Mouse (Mus musculus): Measurements from ENCODE around the gene Gm2004. TPM values are rescaled to one million over a fixed set of nuclear protein-coding genes. Genes with fewer than 3 reads are reported as not detected.
"Not testable (repeated sequence)": the region's sequence is repeated elsewhere in the genome, so short reads cannot be mapped to it uniquely, and the experiment has no call there.

Gene Gm2004
- polyA plus RNA-seq (2015; fragmentation: Nextera tagmentation; extraction: Ambion mirVana): 0.93 and 1.1 TPM in 2 replicates

DNA sequence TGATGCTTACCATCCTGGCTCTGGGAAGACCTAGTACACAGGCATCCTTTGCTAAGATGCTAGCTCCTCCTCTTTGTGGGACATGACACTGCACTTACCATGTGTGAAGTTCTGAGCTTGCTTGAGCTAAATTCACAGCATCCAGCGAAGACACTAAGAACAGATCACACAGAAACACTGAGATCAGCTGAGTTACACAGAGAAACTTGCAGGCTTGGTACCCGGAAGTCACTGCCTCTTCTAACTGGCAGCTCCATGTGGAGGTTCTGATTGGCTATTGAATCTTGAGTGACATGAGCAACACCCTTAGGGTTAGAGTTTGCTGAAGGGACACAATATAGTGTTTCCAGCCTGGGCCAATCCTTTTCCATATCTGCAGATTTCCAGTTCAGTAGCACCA lies at the start of gene Gm2004:
Gene Gm2004, minus strand, starts transcription at position 101 of the 400 bp plus-strand sequence.
- H3K27me3 ChIP-seq; H3K36me3 ChIP-seq; H3K27ac ChIP-seq; ATAC-seq (replicated peaks; ENCODE audit: insufficient number of reproducible peaks, insufficient read depth, low FRiP score, low read depth); H3K4me3 ChIP-seq; H3K9me3 ChIP-seq (replicated peaks); H3K9ac ChIP-seq; H3K4me2 ChIP-seq; H3K4me1 ChIP-seq (replicated peaks): not testable (repeated sequence)
- no CpG with 5 or more reads among the region's 2 CpGs for WGBS

Other genes starting within 250 kb of the Gm2004 start
- gene Zfp966, start 218.7 kb downstream of the Gm2004 start, polyA plus RNA-seq (2015; fragmentation: Nextera tagmentation; extraction: Ambion mirVana): 1.4 and 2.0 TPM in 2 replicates
- gene Gm2026, start 184.5 kb downstream of the Gm2004 start, polyA plus RNA-seq (2015; fragmentation: Nextera tagmentation; extraction: Ambion mirVana): 12.0 and 14.6 TPM in 2 replicates
- gene 2210418O10Rik, start 76.7 kb upstream of the Gm2004 start, polyA plus RNA-seq (2015; fragmentation: Nextera tagmentation; extraction: Ambion mirVana): 5.9 and 6.7 TPM in 2 replicates
- not detected in 2 replicates for gene Gm11009, start 169.7 kb upstream of the Gm2004 start, polyA plus RNA-seq (2015; fragmentation: Nextera tagmentation; extraction: Ambion mirVana)

Measured in heart, embryonic 15.5 days (tissue).